Mouse (Mus musculus) G1E (cell line): ENCODE results near the gene Matn4. TPM values are rescaled to one million over a fixed set of nuclear protein-coding genes. Genes with fewer than 3 reads are reported as not detected.

Experiments
- ATAC-seq: 2 replicates; pipeline ENCODE4 v1.8.0; 2016; ENCODE audit warnings: mild to moderate bottlenecking; ENCODE audit not compliant: insufficient number of reproducible peaks, poor library complexity, low FRiP score, severe bottlenecking; ENCODE audit errors: extremely low read depth
- DNase-seq: peaks from one replicate; pipeline ENCODE4 v3.0.0; 2012; ENCODE audit warnings: low spot score
- H3K27me3 ChIP-seq: 2 replicates; pipeline ENCODE4 v1.6.1; 2012; ENCODE audit warnings: mild to moderate bottlenecking, low read length, inconsistent platforms; ENCODE audit not compliant: insufficient read depth
- H3K36me3 ChIP-seq: replicated peaks from 2 replicates; pipeline ENCODE3; 2012; ENCODE audit warnings: mild to moderate bottlenecking, inconsistent platforms
- H3K4me1 ChIP-seq: 2 replicates; pipeline ENCODE4 v1.6.1; 2012; ENCODE audit warnings: low read depth, low read length, inconsistent platforms, mixed read lengths; ENCODE audit not compliant: insufficient read depth
- H3K4me3 ChIP-seq: 2 replicates; pipeline ENCODE4 v1.5.1; 2012; ENCODE audit warnings: low read depth, mild to moderate bottlenecking, inconsistent platforms, low read length, moderate library complexity, mixed read lengths
- H3K9me3 ChIP-seq: replicated peaks from 2 replicates; pipeline ENCODE4 v1.6.1; 2012; ENCODE audit warnings: inconsistent platforms
- CTCF ChIP-seq: IDR thresholded peaks from 2 replicates; pipeline ENCODE4 v1.5.1; 2012; ENCODE audit warnings: low read depth, low read length, inconsistent platforms, mixed read lengths
- GATA1 ChIP-seq: IDR thresholded peaks from 2 replicates; pipeline ENCODE4 v1.6.1; 2012; ENCODE audit warnings: borderline replicate concordance, low read length, inconsistent platforms, mixed read lengths
- GATA2 ChIP-seq: IDR thresholded peaks from 2 replicates; pipeline ENCODE4 v1.6.1; 2012; ENCODE audit warnings: low read depth, low read length, inconsistent platforms, borderline replicate concordance
- POLR2AphosphoS5 ChIP-seq: IDR thresholded peaks from 2 replicates; pipeline ENCODE4 v1.6.1; 2012; ENCODE audit warnings: low read depth, low read length, inconsistent platforms; ENCODE audit not compliant: insufficient replicate concordance
- TAL1 ChIP-seq: conservative IDR thresholded peaks from 2 replicates; pipeline ENCODE4 v1.6.1; 2012; ENCODE audit warnings: low read depth, low read length, inconsistent platforms, mixed read lengths
- polyA plus RNA-seq: library from polyadenylated mRNA; stranded (reverse); fragments of >175 nt; gene quantifications from 2 replicates; pipeline ENCODE4 v1.2.3, GENCODE M21; 2012
- total RNA-seq, 2 experiments: library from RNA; stranded (forward) in 1 of 2; stranded (reverse) in 1 of 2; fragments of 200-1000 nt in 1 of 2; fragments of >200 nt in 1 of 2; fragmentation: Nextera tagmentation in 1 of 2; gene quantifications; 2 replicates each; pipeline ENCODE4 v1.2.3; 2014 to 2017

Gene Matn4
- total and polyA plus RNA-seq, 3 experiments, result under 0.01 TPM; not detected in 2

DNA sequence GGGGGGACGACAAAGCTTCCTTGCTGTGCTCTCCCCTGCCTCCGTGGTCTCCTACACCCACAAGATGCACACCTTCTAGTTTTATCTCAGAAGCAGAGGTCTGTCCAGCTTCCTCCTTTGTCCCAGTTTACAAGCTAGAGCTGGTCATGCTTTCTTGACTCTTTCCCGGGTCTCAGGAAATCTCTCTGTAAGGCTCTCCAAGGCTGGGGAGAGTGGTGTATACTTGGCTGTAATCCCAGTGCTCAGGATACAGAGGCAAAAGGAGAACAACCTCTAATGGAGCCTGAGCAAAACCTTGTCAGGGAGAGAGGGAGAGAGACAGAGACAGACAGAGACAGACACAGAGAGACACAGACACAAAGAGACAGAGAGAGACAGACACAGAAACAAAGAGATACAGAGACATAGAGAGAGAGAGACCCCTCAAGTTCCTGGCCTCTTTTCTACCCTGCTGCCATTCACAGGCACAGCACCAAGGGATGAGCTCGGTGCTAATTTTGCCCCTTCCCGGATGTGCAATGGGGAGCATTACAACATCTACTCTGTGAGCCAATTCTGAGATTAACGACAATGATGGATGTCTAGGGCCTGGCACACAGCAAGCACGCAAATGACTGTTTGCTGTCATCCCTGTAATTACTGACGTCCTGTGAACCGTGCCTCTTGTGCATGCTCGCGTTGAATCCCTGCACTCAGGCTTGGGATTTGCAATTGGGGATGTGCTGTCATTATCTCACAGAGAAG, 21.1 kb downstream of the Matn4 start:
- no peak for TF ChIP-seq POLR2AphosphoS5
- no peak for TF ChIP-seq GATA2
- no peak for TF ChIP-seq CTCF
- TF ChIP-seq GATA1, result no peak
- TF ChIP-seq TAL1, result no peak
- no peak for ATAC-seq

DNA sequence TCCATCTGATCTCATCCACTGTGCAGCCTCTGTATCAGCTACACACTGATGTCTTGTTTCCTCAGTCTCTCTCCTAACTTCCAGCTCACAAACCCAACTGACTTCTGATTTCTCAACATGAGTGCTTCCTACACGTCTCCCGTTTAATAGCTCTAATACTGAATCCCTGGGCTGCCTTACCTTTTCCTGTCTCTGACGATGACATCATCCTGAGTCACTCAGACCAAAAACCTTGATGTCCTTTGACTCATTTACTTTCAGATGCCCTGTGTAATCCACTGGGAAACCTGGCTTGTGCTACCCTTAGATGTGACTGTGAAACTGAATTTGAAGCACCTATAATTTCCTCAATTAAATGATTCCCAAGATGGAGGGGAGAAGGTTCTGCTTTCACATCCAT, 22.0 kb downstream of the Matn4 start:
- ATAC-seq (no peak), DNase-seq (no peak)
- no peak overlapping the region for H3K4me3 ChIP-seq
- H3K36me3 ChIP-seq, result no peaks in the 10 kb centered on the region
- TF ChIP-seq GATA2 (no peak), TAL1 (no peak), GATA1 (no peak), CTCF (no peak), POLR2AphosphoS5 (no peak)
- H3K4me1 ChIP-seq, result no peaks in the 10 kb centered on the region; the same call in 1 of the 2 replicates
- no peaks in the 10 kb centered on the region for H3K9me3 ChIP-seq
- no peaks in the 10 kb centered on the region for H3K27me3 ChIP-seq

More for the DNA sequence above, 21.1 kb downstream of the Matn4 start:
- no peak for DNase-seq
- Histone ChIP-seq H3K36me3 (no peaks in the 10 kb centered on the region), H3K27me3 (no peaks in the 10 kb centered on the region), H3K4me1 (no peaks in the 10 kb centered on the region; the same call in 1 of the 2 replicates), H3K9me3 (no peaks in the 10 kb centered on the region), H3K4me3 (no peak overlapping the region)

DNA sequence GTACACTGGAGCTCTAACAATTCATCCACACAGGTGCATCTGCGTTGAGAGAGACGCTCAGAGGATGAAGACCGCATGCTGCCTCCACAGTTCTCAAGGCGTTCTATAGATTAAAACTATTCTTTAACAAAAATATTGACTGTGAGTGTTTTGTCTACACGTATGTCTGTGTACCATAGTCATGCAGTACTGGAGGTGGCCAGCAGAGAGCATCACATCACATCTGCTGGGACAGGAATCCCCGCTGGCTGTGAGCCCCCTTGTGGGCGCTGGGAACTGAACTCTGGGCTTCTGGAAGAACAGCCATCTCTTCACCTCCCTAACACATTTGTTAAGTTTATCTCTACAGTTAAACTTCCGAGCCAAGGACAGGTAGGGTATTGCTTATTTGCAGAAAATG, 23.2 kb downstream of the Matn4 start:
- DNase-seq (no peak), ATAC-seq (no peak)
- no peaks in the 10 kb centered on the region for H3K36me3 ChIP-seq
- no peak overlapping the region for H3K4me3 ChIP-seq
- no peaks in the 10 kb centered on the region; the same call in 1 of the 2 replicates for H3K4me1 ChIP-seq
- TF ChIP-seq POLR2AphosphoS5 (no peak), TAL1 (no peak), CTCF (no peak), GATA1 (no peak), GATA2 (no peak)
- H3K27me3 ChIP-seq, result no peaks in the 10 kb centered on the region
- no peaks in the 10 kb centered on the region for H3K9me3 ChIP-seq

DNA sequence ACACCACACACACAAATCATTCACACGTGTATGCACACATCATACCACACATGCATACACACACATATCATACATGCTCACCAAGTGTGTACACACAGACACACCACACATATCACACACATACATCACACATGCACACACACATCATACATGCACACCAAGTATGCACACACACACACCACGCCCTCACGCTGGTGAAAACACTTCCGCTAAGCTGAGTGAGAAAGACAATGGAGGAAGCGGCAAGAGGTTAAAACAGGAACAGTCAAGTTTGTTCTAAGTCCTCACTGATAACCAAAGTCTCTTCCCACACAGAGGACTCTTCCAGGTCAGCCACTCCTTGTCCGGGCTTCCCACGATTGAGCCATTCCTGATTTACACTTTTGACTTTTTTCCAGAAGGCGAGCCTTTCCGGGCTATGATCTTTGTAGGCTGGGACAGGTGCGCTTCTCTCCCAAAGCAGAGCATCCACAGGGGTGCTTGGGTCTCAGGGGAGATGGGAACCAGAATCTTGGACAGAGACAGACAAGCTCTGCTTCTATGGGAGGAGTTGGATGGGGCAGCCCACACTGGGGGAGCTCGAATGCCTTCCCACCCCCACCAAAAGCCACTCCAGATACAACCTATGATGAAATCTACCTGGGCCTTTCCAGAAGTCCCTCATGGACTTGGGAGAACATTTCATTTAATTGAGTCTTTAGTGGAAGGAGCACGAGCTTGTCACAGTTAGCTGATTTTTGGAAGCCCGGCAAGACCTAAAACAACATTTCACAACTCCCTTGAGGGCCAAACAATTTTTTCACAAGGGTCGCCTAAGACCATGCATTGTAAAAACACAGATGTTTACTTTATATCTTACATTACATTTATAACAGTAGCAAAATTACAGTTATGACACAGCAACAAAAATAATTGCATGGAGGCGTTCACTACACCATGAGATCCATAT, 27.2 kb downstream of the Matn4 start:
- no peaks in the 10 kb centered on the region for H3K27me3 ChIP-seq
- H3K36me3 ChIP-seq, result no peaks in the 10 kb centered on the region
- H3K4me3 ChIP-seq, result no peak overlapping the region
- H3K9me3 ChIP-seq, result no peaks in the 10 kb centered on the region
- TF ChIP-seq TAL1, result no peak
- TF ChIP-seq GATA1, result no peak
- TF ChIP-seq GATA2, result no peak
- TF ChIP-seq CTCF, result no peak
- no peak for TF ChIP-seq POLR2AphosphoS5
- no peak for DNase-seq
- H3K4me1 ChIP-seq, result no peaks in the 10 kb centered on the region
- ATAC-seq, result no peak

DNA sequence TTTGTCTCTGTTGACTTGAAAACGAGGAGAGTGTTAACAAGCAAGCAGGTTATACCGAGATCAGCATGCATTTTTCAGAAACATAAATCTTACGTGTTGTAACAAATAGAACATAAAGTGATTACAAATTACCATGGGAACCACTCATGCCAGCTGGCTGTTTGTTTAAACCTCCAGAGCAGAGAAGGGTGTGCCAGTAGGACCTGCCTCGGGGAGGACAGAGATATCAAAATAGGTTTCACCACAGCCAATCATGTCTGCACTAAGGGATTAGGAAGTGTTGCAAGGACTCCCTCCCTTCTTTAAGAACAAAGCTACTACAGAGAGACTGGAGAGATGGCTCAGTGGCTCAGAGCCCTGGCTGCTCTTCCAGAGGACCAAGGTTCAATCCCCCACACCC, 31.8 kb downstream of the Matn4 start:
- H3K4me1 ChIP-seq, result no peaks in the 10 kb centered on the region
- DNase-seq, result no peak
- H3K4me3 ChIP-seq, result no peak overlapping the region
- TF ChIP-seq TAL1 (no peak), CTCF (no peak), GATA2 (no peak), POLR2AphosphoS5 (no peak), GATA1 (no peak)
- H3K36me3 ChIP-seq, result no peaks in the 10 kb centered on the region
- no peaks in the 10 kb centered on the region for H3K27me3 ChIP-seq
- ATAC-seq, result no peak
- no peaks in the 10 kb centered on the region for H3K9me3 ChIP-seq

DNA sequence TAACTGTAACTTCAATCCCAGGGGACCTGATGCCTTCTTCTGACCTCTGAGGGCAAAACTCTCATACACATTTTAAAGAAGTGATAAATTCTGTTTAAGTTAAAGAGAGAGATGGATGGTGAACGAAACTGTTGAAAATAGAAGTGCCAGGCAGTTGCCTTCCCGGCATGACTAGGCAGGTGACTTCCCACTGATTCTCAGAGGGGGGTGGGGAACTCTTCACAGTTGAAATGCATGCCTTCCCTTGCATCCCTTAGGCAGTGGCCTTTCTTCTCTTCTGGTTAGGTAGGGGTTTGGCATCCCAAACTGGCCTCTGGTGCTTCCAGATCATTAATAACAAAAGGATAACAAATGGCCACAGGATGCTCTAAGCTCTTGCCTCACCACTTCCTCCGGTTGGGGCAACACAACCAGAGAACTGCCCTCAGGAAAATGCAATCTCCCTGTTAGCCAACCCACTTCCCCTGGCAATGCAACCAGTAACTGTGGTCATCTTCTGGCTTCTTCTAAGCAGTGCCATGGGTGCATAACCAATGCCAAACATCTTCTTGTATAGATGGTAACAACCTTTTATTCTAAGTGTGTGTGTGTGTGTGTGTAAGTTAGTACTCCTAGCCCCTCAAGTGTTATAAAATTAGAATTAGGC, 32.4 kb downstream of the Matn4 start:
- Histone ChIP-seq H3K36me3 (no peaks in the 10 kb centered on the region), H3K27me3 (no peaks in the 10 kb centered on the region), H3K4me3 (no peak overlapping the region), H3K4me1 (no peaks in the 10 kb centered on the region), H3K9me3 (no peaks in the 10 kb centered on the region)
- ATAC-seq (no peak), DNase-seq (no peak)
- TF ChIP-seq GATA2 (no peak), CTCF (no peak), POLR2AphosphoS5 (no peak), GATA1 (no peak), TAL1 (no peak)
